Mouse (Mus musculus) splenic B cell, adult 2 months (primary cell): ENCODE measurements around the gene Gm11733.

ENCODE experiments used
- DNase-seq: peaks from one replicate; pipeline ENCODE4 v3.0.0-alpha.2; 2011; ENCODE audit warnings: low read depth, low spot score
- H3K27me3 ChIP-seq: 2 replicates; pipeline ENCODE4 v1.6.1; 2012; ENCODE audit warnings: mild to moderate bottlenecking, low read length, moderate library complexity, mixed read lengths; ENCODE audit not compliant: control insufficient read depth, poor library complexity, insufficient read depth, severe bottlenecking
- H3K36me3 ChIP-seq: 2 replicates; pipeline ENCODE4 v1.6.1; 2012; ENCODE audit warnings: mild to moderate bottlenecking, low read length, moderate library complexity, mixed read lengths; ENCODE audit not compliant: control insufficient read depth, poor library complexity, insufficient read depth, severe bottlenecking

The Gm11733 gene

DNA sequence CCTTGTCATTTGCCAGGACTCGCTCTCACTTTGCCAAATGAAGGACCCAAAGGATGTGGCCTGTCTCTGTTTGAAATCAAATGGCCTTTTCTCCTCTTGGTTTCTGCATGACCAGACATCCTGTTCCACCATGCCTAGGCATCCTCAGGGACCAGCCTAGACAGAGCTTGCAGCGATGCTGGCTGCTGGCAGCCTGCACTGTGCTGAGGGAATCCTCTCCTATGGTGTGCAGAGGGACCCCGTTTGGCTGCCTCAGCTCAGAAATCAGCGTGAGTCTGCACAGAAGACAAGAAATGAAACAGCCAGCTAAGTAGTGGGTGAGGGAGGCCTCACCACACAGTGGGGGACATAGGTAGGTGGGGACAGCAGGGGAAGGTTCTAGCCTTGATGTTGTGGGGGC, 12.6 kb downstream of the Gm11733 start:
- no peaks in the 10 kb centered on the region for H3K36me3 ChIP-seq
- H3K27me3 ChIP-seq = no peaks in the 10 kb centered on the region
- DNase-seq = no peak

- no peaks in the 10 kb centered on the region for H3K36me3 ChIP-seq
- no peak for DNase-seq
- no peaks in the 10 kb centered on the region for H3K27me3 ChIP-seq
Observed at GRCm38 (mm10) chr11:117497256-117498136, 13.3 kb downstream of the Gm11733 start.

GRCm38 (mm10) chr11:117498137-117498511, 14.0 kb downstream of the Gm11733 start:
- no peaks in the 10 kb centered on the region for H3K36me3 ChIP-seq
- DNase-seq = no peak
- H3K27me3 ChIP-seq = no peaks in the 10 kb centered on the region

GRCm38 (mm10) chr11:117508972-117509371, 24.8 kb downstream of the Gm11733 start:
- Histone ChIP-seq H3K36me3 (no peaks in the 10 kb centered on the region), H3K27me3 (no peaks in the 10 kb centered on the region)
- DNase-seq = no peak

DNA sequence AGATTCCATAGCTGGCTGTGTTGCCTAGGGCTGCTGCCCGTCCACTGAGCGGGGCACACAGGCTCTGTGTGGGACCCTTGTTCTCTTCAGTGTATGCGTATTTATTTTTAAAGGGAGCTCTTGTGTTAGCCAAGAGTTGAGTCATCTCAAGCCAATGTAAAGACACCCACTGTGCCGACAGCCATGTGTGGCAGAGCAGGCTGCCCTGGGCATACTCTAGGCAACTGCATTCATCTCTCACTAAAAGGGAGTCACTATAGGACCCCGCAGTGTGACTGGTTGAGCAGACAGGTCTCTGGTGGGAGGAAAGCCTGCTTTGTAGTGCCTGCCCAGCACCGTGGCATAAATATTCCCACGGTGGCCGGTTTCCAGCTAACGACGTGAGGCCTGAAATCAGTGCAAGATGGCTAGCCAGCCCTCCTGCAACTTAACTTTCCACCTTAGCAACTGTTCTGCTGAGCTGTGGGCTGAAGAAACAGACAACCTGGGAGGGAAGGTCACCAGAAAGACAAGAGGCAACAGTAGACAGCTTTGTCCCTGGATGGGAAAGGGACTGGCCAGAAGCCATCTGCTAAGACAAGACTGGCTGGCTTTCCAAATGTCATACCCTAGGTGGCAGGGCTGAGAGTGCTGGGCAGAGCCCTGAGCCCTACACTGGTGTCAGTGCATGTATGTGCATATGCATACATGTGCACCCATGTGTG, 31.7 kb downstream of the Gm11733 start:
- DNase-seq = no peak
- Histone ChIP-seq H3K27me3 (no peaks in the 10 kb centered on the region), H3K36me3 (no peaks in the 10 kb centered on the region)

- no peak for DNase-seq
- no peaks in the 10 kb centered on the region for H3K36me3 ChIP-seq
- H3K27me3 ChIP-seq = no peaks in the 10 kb centered on the region
Observed at GRCm38 (mm10) chr11:117516422-117516796, 32.2 kb downstream of the Gm11733 start.

DNA sequence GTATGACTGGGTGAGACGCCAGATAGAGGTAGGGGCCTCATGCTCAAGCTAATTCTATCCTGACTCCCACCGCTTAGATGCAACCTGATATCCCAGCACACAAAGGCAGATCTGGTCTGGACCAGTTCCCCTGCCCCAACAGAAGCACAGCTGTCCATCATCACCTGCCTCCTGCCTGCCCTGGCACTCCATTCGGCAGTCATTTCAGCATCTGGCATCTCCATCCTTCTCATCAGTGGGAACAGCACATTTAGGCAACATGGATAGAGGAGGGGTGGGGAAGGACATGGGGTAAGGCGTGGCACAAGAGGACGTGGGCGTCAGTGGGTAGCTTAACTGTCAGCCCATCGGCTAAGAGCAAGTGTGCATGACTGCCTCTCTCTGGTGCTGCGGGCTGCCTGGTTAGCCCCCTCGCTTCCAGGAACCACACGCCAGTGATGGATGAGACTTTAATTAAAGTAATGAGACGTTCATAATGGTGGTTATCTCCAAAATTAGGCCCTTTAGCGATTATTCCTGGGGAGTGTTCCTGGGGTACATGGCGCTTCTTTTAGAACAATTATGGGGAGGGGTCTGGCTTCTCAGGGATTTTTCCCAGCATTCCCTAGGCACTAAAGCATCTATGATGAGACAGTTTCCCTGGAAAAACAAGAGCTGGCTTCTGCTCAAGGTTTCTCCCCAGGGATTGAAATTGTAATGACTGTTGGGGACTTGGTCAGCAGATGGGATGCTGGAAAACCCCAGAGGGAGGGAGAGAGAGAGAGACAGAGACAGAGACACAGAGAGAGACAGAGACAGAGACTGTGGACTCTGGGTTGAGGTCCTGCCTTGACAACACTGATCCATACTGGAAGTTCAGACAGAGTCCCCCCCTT, 38.0 kb downstream of the Gm11733 start:
- Histone ChIP-seq H3K27me3 (no peaks in the 10 kb centered on the region), H3K36me3 (no peaks in the 10 kb centered on the region)
- DNase-seq = no peak

- H3K36me3 ChIP-seq = no peaks in the 10 kb centered on the region
- no peaks in the 10 kb centered on the region for H3K27me3 ChIP-seq
- DNase-seq = no peak
Observed at GRCm38 (mm10) chr11:117522879-117523519, 38.8 kb downstream of the Gm11733 start.

DNA sequence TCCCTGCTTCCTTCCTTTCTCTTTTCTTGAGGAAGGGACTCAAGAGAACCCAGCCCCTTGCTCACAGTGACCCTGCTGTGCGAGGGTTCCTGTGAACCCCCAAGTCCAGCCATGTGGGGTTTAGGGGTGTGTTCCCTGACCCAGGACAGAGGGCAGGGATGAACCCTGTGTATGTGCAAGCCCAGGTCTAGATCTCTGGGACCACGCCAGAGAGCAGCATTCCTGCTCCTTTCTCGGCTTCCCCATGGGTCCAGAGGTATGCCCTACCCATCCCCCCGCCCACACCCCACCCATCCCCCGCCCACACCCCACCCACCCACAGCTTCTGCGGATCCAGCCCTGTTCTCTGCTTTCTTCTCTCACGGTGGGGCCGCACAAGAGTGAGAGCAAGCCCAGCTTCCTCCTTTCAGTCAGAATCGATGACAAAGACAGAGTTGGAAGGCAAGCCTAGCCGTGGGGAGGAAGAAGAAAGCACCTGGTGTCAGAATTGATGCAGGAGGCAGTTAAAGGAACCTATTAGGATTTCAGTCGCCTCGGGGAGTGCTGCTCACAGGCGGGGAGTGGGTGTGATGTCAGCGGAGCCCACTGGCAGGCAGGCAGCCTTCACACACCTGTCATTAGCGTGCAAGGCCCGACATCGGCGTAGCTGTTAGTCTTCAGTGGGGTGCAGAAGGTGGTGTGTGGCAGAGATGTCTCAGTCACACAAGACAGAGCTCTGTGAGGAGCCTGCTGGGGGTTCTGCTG, 41.6 kb downstream of the Gm11733 start:
- Histone ChIP-seq H3K27me3 (no peaks in the 10 kb centered on the region), H3K36me3 (no peaks in the 10 kb centered on the region)
- no peak for DNase-seq

DNA sequence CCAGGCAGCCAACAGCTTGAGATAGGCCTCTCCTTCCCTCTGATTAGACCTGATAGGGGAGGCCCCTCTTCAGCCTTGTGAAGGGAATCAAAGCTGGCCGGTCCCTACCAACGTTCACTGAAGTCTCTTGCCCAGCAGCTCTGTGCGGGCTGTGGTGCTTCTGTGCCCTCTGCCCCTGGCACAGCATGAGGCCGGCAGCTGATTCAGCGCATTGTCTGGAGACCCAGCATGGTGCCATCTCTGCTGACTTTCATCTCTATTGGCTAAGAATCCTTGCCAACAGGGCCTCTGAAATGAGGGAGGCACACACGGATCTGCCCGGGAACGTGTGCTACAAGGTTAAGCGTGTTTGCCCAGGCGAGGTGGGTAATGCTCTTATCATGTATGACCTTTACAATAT, 48.2 kb downstream of the Gm11733 start:
- H3K36me3 ChIP-seq = no peaks in the 10 kb centered on the region
- no peaks in the 10 kb centered on the region for H3K27me3 ChIP-seq
- DNase-seq = no peak

DNA sequence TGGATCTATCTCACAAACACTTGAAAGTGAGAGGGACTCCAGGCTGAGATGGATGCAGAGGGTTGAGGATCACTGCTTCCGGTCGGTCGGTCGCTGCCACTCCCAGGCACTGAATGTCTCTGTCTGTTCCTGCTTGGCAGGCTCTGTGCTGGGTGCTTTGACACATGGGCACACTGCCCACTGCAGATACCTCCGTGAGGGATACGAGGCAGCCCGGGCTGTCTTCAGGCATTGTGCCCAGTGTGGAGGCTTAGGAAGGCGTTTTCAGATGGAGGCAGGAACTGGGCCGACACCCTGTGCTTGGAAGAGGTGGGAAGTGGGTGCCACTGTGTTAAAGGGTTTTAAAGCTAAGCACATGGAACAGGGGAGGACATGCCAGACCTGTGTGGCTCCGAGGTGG, 50.7 kb downstream of the Gm11733 start:
- no peaks in the 10 kb centered on the region for H3K27me3 ChIP-seq
- DNase-seq = no peak
- no peaks in the 10 kb centered on the region for H3K36me3 ChIP-seq

- no peak for DNase-seq
- Histone ChIP-seq H3K36me3 (no peaks in the 10 kb centered on the region), H3K27me3 (no peaks in the 10 kb centered on the region)
Observed at GRCm38 (mm10) chr11:117535491-117536304, 51.5 kb downstream of the Gm11733 start.

DNA sequence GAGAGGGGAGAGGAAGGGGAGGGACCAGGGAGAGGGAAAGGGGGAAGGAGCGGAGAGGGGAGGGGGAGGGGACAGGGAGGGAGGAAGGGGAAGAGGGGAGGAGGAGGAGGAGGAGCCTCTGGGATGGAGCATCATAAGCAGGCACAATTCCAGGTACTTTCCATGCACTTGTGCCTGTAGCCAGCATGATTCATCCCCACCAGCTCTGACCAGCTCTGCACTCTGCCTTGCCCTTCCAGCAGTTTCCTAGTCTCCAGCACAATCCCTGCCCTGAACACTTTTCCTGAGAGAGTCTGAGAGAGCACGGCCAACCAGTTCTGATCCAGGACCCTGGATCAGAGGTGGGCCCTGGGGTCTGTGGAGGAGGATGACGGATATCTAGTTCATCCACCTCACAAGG, 52.4 kb downstream of the Gm11733 start:
- Histone ChIP-seq H3K36me3 (no peaks in the 10 kb centered on the region), H3K27me3 (no peaks in the 10 kb centered on the region)
- no peak for DNase-seq
